Comparison of ENCODE assay signal across 9 mouse cellular contexts in the genomic region with DNA sequence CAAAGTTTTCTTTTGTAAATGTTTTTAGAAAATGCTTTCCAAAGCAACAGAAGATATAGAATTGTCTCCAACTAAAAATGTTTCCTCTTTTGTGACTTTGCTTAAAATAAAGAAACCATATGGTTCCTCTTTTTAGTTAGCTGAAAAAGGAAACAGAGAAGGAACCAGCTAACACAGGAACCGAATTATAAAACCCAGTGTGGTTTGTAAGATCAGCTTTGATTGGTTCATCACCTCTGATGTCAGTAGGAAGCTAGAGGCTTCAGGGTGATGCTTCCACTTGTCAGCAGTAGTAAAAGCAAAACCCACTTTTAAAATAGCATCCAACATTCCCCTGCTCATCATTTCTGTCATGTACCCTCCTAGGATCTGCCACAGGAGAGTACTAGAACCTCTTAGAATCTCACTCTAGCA. TPM values are rescaled to one million over a fixed set of nuclear protein-coding genes. Genes with fewer than 3 reads are reported as not detected.
DNase-seq lines count a peak whose midpoint lies in the region; ATAC-seq lines count a peak whose summit lies in the region.
"Had no signal": no experiment of that assay in that cellular context is flagged by ENCODE, and none has a peak within 500 bp of the region (broad histone marks: within the 10 kb centered on the region; RNA-seq: fewer than 3 reads in every experiment).

No protein-coding gene starts in this region.

- DNase-seq in left cerebral cortex, adult 9 months (ENCODE audit: low spot score in 2 of 2): peak; percentile 60 to 74
- no peak for DNase-seq in left cerebral cortex, adult 8-10 months (ENCODE audit: low spot score in 2 of 2)
- DNase-seq in B cell, adult 2 months: peak; percentile 60 to 70
- peak; percentile 37 for DNase-seq in Muller cell, postnatal 12 days (ENCODE audit: inconsistent ontology term)
- DNase-seq in yolk sac, embryonic 10.5 days (ENCODE audit: low spot score): no peak
- DNase-seq: right cerebral cortex, postnatal 14 days had no signal

- no peaks in the 10 kb centered on the region for H3K27me3 ChIP-seq in intestine, embryonic 15.5 days (replicated peaks)

- ATAC-seq in intestine, embryonic 15.5 days: no peak

- H3K9me3 ChIP-seq in intestine, embryonic 15.5 days: no peaks in the 10 kb centered on the region

- no peak overlapping the region for H3K9ac ChIP-seq in intestine, embryonic 15.5 days

- peak overlapping the region; percentile 58; the same call in 1 of the 2 replicates for H3K4me3 ChIP-seq in macrophage (ENCODE audit: inconsistent target)
- no peak overlapping the region for H3K4me3 ChIP-seq in intestine, embryonic 15.5 days (replicated peaks)

- peaks cover 94% of the 10 kb centered on the region for H3K79me2 ChIP-seq in macrophage (ENCODE audit: inconsistent target)

- H3K4me1 ChIP-seq in intestine, embryonic 15.5 days (replicated peaks): no peaks in the 10 kb centered on the region

- H3K4me2 ChIP-seq in intestine, embryonic 15.5 days (replicated peaks): no peak overlapping the region

- H3K27ac ChIP-seq in macrophage: peak overlapping the region; percentile 98
- no peak overlapping the region for H3K27ac ChIP-seq in intestine, embryonic 15.5 days

- peaks cover 20% of the 10 kb centered on the region; the same call in 1 of the 2 replicates for H3K36me3 ChIP-seq in macrophage (ENCODE audit: inconsistent target)
- H3K36me3 ChIP-seq in intestine, embryonic 15.5 days: no peaks in the 10 kb centered on the region

- WGBS in macrophage (ENCODE audit: missing documents): 0% methylated on average over 1 of the region's 1 CpGs
- 89% methylated on average over 1 of the region's 1 CpGs for WGBS in intestine, embryonic 15.5 days

RNA-seq across cellular contexts. Expression of gene Evi2b, which starts 3.7 kb away (rescaled TPM):
- total RNA-seq in left cerebral cortex, adult 8-10 months (2022): 1 to 10 TPM in 1 of 4 experiments, under 1 TPM in 2, not detected in 1; 0.44 to 2.0 (median 0.66) TPM
- total RNA-seq in macrophage (2018; cell fraction: chromatin; rRNA removed): 100 to 1,000 TPM in 16 of 26 experiments, 10 to 100 TPM in 10; 11.0 to 220 (median 121) TPM
- total RNA-seq in macrophage (2018; cell fraction: cytosol; rRNA removed): 100 to 1,000 TPM; 109 to 178 (median 145) TPM
- 100 to 1,000 TPM in 22 of 26 experiments, 10 to 100 TPM in 4; 35.6 to 316 (median 172) TPM for total RNA-seq in macrophage (2018; cell fraction: nucleus; rRNA removed)
- 141 to 593 TPM (median 289 TPM) in 3 replicates for polyA plus RNA-seq in macrophage (2018)
- 0.42 and 1.2 TPM in 2 replicates for polyA plus RNA-seq in intestine, embryonic 15.5 days (2015; fragmentation: Nextera tagmentation; extraction: Ambion mirVana)

RNA-seq across cellular contexts. Expression of gene Evi2, which starts 10.5 kb away (rescaled TPM):
- under 1 TPM in 3 of 4 experiments, not detected in 1; 0.14 to 0.53 (median 0.20) TPM for total RNA-seq in left cerebral cortex, adult 8-10 months (2022)
- total RNA-seq in macrophage (2018; cell fraction: chromatin; rRNA removed): 10 to 100 TPM in 21 of 26 experiments, 1 to 10 TPM in 5; 2.7 to 35.0 (median 22.9) TPM
- 10 to 100 TPM in 25 of 26 experiments, 1 to 10 TPM in 1; 7.8 to 17.8 (median 14.0) TPM for total RNA-seq in macrophage (2018; cell fraction: cytosol; rRNA removed)
- total RNA-seq in macrophage (2018; cell fraction: nucleus; rRNA removed): 10 to 100 TPM in 24 of 26 experiments, 1 to 10 TPM in 2; 5.1 to 44.0 (median 21.8) TPM
- polyA plus RNA-seq in macrophage (2018): 12.0 to 26.9 TPM (median 22.2 TPM) in 3 replicates
- 0.40 and 0.51 TPM in 2 replicates for polyA plus RNA-seq in intestine, embryonic 15.5 days (2015; fragmentation: Nextera tagmentation; extraction: Ambion mirVana)

RNA-seq across cellular contexts. Expression of gene Evi2a, which starts 10.5 kb away (rescaled TPM):
- total RNA-seq in left cerebral cortex, adult 8-10 months (2022): 10 to 100 TPM; 33.2 to 36.9 (median 34.8) TPM
- 100 to 1,000 TPM in 16 of 26 experiments, 10 to 100 TPM in 10; 15.8 to 244 (median 113) TPM for total RNA-seq in macrophage (2018; cell fraction: chromatin; rRNA removed)
- total RNA-seq in macrophage (2018; cell fraction: cytosol; rRNA removed): 100 to 1,000 TPM; 334 to 519 (median 442) TPM
- 100 to 1,000 TPM in 25 of 26 experiments, 10 to 100 TPM in 1; 94.6 to 560 (median 329) TPM for total RNA-seq in macrophage (2018; cell fraction: nucleus; rRNA removed)
- polyA plus RNA-seq in macrophage (2018): 439 to 590 TPM (median 443 TPM) in 3 replicates
- 3.2 and 3.7 TPM in 2 replicates for polyA plus RNA-seq in intestine, embryonic 15.5 days (2015; fragmentation: Nextera tagmentation; extraction: Ambion mirVana)

RNA-seq across cellular contexts. Expression of gene Omg, which starts 16.0 kb away (rescaled TPM):
- 100 to 1,000 TPM; 106 to 132 (median 118) TPM for total RNA-seq in left cerebral cortex, adult 8-10 months (2022)
- total RNA-seq in macrophage (2018; cell fraction: chromatin; rRNA removed): 1 to 10 TPM in 8 of 26 experiments, under 1 TPM in 11, not detected in 7; 0.30 to 2.5 (median 0.92) TPM
- total RNA-seq in macrophage (2018; cell fraction: cytosol; rRNA removed): under 1 TPM in 14 of 26 experiments, not detected in 12; 0.03 to 0.29 (median 0.07) TPM
- 1 to 10 TPM in 1 of 26 experiments, under 1 TPM in 18, not detected in 7; 0.21 to 1.2 (median 0.42) TPM for total RNA-seq in macrophage (2018; cell fraction: nucleus; rRNA removed)
- polyA plus RNA-seq in macrophage (2018): 0.11 to 0.34 TPM in 2 of 3 replicates, not detected in the other
- 0.19 and 0.34 TPM in 2 replicates for polyA plus RNA-seq in intestine, embryonic 15.5 days (2015; fragmentation: Nextera tagmentation; extraction: Ambion mirVana)
- polyA plus RNA-seq: gonadal fat pad, adult 2 months had no signal

Comparison
In these comparisons a context has a peak if more than half of its experiments do, and no peak if none do; other contexts are left out.
1. DNase-seq: peak in left cerebral cortex, adult 9 months (2 of 2), B cell, adult 2 months (2 of 2) and Muller cell, postnatal 12 days (single experiment); none in left cerebral cortex, adult 8-10 months (0 of 2) and yolk sac, embryonic 10.5 days (single experiment).
2. RNA of gene Evi2b, which starts 3.7 kb away (polyA plus RNA-seq): 141 to 593 TPM in macrophage; 0.42 to 1.2 TPM in intestine, embryonic 15.5 days; every median in the first group is over 10 times any median in the second.
3. RNA of gene Evi2a, which starts 10.5 kb away (polyA plus RNA-seq): 439 to 590 TPM in macrophage; 3.2 to 3.7 TPM in intestine, embryonic 15.5 days; every median in the first group is over 10 times any median in the second.